Mouse (Mus musculus): ENCODE data around the gene Usp4.

DNA sequence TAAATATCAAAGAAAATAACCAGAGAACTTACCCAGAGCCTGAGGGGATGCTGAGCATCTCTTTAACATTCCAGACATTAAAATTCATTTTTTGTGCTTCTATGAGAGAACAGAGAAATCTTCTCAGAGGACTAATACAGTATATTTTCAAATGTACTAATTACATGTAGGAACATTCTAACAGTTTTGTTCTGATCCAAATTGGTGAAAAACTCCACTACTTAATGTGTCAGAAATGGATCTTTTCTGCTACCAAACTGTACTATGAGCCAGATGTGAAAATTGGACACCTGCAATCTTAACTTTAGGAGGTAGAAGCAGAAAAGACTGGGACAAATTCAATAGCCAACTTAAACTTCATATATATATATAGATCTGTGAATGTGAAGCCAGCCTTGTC, 80.7 kb downstream of the Usp4 start, which contains the start of gene Ccdc36:
- no peak for TF ChIP-seq REST (IDR thresholded peaks at IDR 0.05; ENCODE audit: insufficient read depth, insufficient read length)
- no peak for TF ChIP-seq POLR2AphosphoS2 (IDR thresholded peaks at IDR 0.05; ENCODE audit: insufficient read length, low read depth)
- no peak for TF ChIP-seq POLR2A (IDR thresholded peaks at IDR 0.05; ENCODE audit: insufficient read length, low read depth)
- no peak for TF ChIP-seq SRF (IDR thresholded peaks at IDR 0.05; ENCODE audit: control insufficient read depth, insufficient read length, low read depth)
- TF ChIP-seq CEBPB (IDR thresholded peaks at IDR 0.05; ENCODE audit: insufficient read depth, poor library complexity, severe bottlenecking) = no peak
- no peak for TF ChIP-seq USF1 (IDR thresholded peaks at IDR 0.05; ENCODE audit: low read depth)
- TF ChIP-seq MAX (IDR thresholded peaks at IDR 0.05; ENCODE audit: low read depth) = no peak
- TF ChIP-seq MYOD1 (IDR thresholded peaks at IDR 0.05; ENCODE audit: control insufficient read depth in 1 of 3, insufficient read length in 2 of 3, low read depth in 2 of 3) = no peak
- TF ChIP-seq TCF12 (IDR thresholded peaks at IDR 0.05; ENCODE audit: insufficient read depth, poor library complexity, severe bottlenecking) = no peak
- TF ChIP-seq E2F4 (IDR thresholded peaks at IDR 0.05; ENCODE audit: insufficient read depth) = no peak
- no peak for TF ChIP-seq MYOG (IDR thresholded peaks at IDR 0.05; ENCODE audit: control insufficient read depth in 1 of 3, insufficient read depth in 1 of 3, insufficient read length in 2 of 3, low read depth in 2 of 3)

Measured in myocyte (in vitro differentiated cells).